Mouse (Mus musculus): ENCODE results near the gene Ngp. TPM values are rescaled to one million over a fixed set of nuclear protein-coding genes. Genes with fewer than 3 reads are reported as not detected.

The Ngp gene
- polyA plus RNA-seq, 1 experiment: 0.15 TPM

DNA sequence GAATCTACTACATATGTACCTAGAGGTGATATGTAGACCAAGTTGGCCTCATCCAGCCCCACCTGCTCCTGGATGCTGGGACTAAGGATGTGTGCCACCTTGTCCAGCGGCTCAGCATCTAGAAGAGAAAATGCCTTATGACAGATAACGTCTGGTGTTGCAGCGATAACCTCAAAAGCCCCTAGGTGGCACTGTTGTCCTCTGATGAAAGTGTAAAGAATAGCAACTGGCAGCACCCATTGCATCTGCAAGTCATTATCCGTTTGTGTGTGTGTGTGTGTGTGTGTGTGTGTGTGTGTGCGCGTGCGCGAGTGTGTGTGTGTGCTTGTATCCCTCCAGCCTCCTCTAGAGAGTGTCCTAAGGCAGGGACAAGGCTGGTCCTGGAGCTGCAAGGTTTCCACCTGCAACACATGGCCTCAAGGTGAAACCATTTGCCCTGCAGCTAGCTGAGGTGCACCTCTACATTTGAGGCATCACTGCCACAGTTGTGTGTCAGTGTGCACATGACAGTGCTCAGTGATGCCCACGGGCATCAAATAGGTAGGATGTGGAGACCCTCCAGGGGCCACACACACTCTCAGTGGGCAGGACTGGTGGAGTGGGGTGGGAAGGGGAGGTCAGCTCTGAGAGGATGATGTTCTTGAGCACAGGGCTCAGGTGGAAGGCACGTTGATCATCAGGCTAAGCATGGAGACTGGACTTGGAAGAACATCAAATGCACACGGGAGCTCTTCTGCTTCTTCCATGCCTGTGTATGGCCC, 29.5 kb downstream of the Ngp start:
- TF ChIP-seq TAL1 (IDR thresholded peaks at IDR 0.05; ENCODE audit: low read length) (no peak), GATA1 (IDR thresholded peaks at IDR 0.05; ENCODE audit: low read length) (no peak)
- peaks cover 3% of the 10 kb centered on the region; the same call in 1 of the 2 replicates for H3K4me1 ChIP-seq (ENCODE audit: control insufficient read depth)
- H3K4me3 ChIP-seq (replicated peaks): no peak overlapping the region
- peaks cover 13% of the 10 kb centered on the region for H3K36me3 ChIP-seq (ENCODE audit: control insufficient read depth)
- H3K27me3 ChIP-seq (ENCODE audit: control insufficient read depth): no peaks in the 10 kb centered on the region
- no peaks in the 10 kb centered on the region for H3K9me3 ChIP-seq (ENCODE audit: control insufficient read depth, low read length)

DNA sequence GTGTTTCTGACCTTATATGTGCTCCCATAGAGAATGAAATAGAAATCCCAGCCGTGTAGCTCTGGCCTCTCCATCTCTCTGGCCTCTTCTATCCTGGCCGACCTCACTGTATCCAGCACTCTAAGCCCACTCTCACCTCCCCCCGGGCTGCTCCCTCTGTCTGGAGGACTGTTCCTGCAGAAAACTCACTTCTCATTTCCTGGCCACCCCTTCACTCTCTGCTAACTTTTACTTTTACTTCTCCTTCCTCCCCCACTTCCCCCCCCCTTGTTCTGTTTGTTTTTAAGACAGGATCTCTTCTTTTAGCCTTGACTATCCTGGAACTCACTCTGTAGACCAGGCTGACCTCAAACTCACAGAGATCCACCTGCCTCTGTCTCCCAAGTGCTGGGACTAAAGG, 33.0 kb downstream of the Ngp start:
- no peak for TF ChIP-seq GATA1 (IDR thresholded peaks at IDR 0.05; ENCODE audit: low read length)
- TF ChIP-seq TAL1 (IDR thresholded peaks at IDR 0.05; ENCODE audit: low read length): no peak
- Histone ChIP-seq H3K4me3 (replicated peaks) (no peak overlapping the region), H3K27me3 (ENCODE audit: control insufficient read depth) (no peaks in the 10 kb centered on the region), H3K36me3 (ENCODE audit: control insufficient read depth) (peaks cover 12% of the 10 kb centered on the region), H3K4me1 (ENCODE audit: control insufficient read depth) (peaks cover 3% of the 10 kb centered on the region; the same call in 1 of the 2 replicates), H3K9me3 (ENCODE audit: control insufficient read depth, low read length) (no peaks in the 10 kb centered on the region)

GRCm38 (mm10) chr9:110457926-110458325, 38.4 kb downstream of the Ngp start:
- peaks cover 2% of the 10 kb centered on the region for H3K36me3 ChIP-seq (ENCODE audit: control insufficient read depth)
- TF ChIP-seq GATA1 (IDR thresholded peaks at IDR 0.05; ENCODE audit: low read length) (no peak), TAL1 (IDR thresholded peaks at IDR 0.05; ENCODE audit: low read length) (no peak)
- H3K9me3 ChIP-seq (ENCODE audit: control insufficient read depth, low read length): no peaks in the 10 kb centered on the region
- H3K4me3 ChIP-seq (replicated peaks): no peak overlapping the region
- no peaks in the 10 kb centered on the region for H3K27me3 ChIP-seq (ENCODE audit: control insufficient read depth)
- peaks cover 15% of the 10 kb centered on the region for H3K4me1 ChIP-seq (ENCODE audit: control insufficient read depth)

- Histone ChIP-seq H3K36me3 (ENCODE audit: control insufficient read depth) (peaks cover 2% of the 10 kb centered on the region), H3K9me3 (ENCODE audit: control insufficient read depth, low read length) (no peaks in the 10 kb centered on the region), H3K4me3 (replicated peaks) (no peak overlapping the region), H3K4me1 (ENCODE audit: control insufficient read depth) (peaks cover 21% of the 10 kb centered on the region), H3K27me3 (ENCODE audit: control insufficient read depth) (no peaks in the 10 kb centered on the region)
- no peak for TF ChIP-seq GATA1 (IDR thresholded peaks at IDR 0.05; ENCODE audit: low read length)
- TF ChIP-seq TAL1 (IDR thresholded peaks at IDR 0.05; ENCODE audit: low read length): no peak
Measured at GRCm38 (mm10) chr9:110459145-110459727, 39.7 kb downstream of the Ngp start.

- no peaks in the 10 kb centered on the region for H3K9me3 ChIP-seq (ENCODE audit: control insufficient read depth, low read length)
- H3K36me3 ChIP-seq (ENCODE audit: control insufficient read depth): no peaks in the 10 kb centered on the region
- no peaks in the 10 kb centered on the region for H3K27me3 ChIP-seq (ENCODE audit: control insufficient read depth)
- no peak overlapping the region for H3K4me3 ChIP-seq (replicated peaks)
- H3K4me1 ChIP-seq (ENCODE audit: control insufficient read depth): peaks cover 21% of the 10 kb centered on the region
- TF ChIP-seq GATA1 (IDR thresholded peaks at IDR 0.05; ENCODE audit: low read length) (no peak), TAL1 (IDR thresholded peaks at IDR 0.05; ENCODE audit: low read length) (no peak)
Measured at GRCm38 (mm10) chr9:110460884-110461815, 41.6 kb downstream of the Ngp start.

DNA sequence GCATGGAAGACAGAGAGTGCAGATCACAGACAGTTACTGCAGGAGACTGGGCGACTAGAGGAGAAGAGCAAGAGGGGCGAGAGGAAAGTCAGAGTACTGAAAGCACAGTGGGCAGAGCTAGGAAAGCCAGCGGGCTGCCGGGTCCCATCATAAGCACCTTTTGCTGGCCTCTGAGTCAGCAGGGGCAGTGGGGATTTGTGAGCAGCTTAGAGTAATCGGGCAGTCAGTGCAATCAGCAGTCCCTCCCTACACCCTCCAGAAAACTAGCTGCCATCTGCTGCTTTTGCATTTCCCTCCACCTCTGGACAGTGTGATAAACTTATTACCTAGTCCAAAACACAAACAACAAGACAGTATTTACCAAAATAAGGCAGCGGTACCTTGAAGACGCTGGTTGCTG, 42.8 kb downstream of the Ngp start:
- Histone ChIP-seq H3K27me3 (ENCODE audit: control insufficient read depth) (no peaks in the 10 kb centered on the region), H3K4me1 (ENCODE audit: control insufficient read depth) (peaks cover 21% of the 10 kb centered on the region), H3K9me3 (ENCODE audit: control insufficient read depth, low read length) (no peaks in the 10 kb centered on the region), H3K4me3 (replicated peaks) (no peak overlapping the region), H3K36me3 (ENCODE audit: control insufficient read depth) (no peaks in the 10 kb centered on the region)
- no peak for TF ChIP-seq GATA1 (IDR thresholded peaks at IDR 0.05; ENCODE audit: low read length)
- no peak for TF ChIP-seq TAL1 (IDR thresholded peaks at IDR 0.05; ENCODE audit: low read length)

DNA sequence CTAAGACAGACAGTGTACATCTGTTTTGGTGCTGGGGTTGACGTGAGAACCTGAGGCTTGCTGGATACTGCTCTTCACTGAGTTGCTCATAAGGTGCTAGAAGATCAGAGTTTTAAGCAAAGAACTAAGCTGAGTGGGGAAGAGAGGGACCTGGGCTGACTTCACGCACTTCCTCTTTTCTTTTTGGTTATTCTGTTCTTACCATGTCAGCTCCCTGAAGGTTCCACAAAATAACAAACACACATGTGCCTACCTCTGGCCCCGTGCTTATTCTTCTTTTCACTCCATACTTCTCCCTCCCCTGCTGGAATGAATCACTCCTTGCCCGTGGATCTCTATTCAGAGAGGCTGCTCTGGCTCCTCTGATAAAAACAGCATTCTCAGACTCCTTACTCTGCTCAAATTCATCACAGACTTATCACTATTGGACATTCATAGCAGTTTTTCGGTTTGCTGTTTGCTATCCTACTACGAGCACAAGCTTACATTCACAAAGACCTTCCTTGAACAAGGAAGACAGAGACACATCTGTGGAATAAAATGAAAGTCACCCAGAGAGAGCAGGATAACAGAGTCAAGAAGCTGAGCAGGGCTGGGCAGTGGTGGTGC, 44.5 kb downstream of the Ngp start:
- Histone ChIP-seq H3K4me3 (replicated peaks) (no peak overlapping the region), H3K4me1 (ENCODE audit: control insufficient read depth) (peaks cover 21% of the 10 kb centered on the region), H3K27me3 (ENCODE audit: control insufficient read depth) (no peaks in the 10 kb centered on the region), H3K36me3 (ENCODE audit: control insufficient read depth) (no peaks in the 10 kb centered on the region), H3K9me3 (ENCODE audit: control insufficient read depth, low read length) (no peaks in the 10 kb centered on the region)
- no peak for TF ChIP-seq TAL1 (IDR thresholded peaks at IDR 0.05; ENCODE audit: low read length)
- no peak for TF ChIP-seq GATA1 (IDR thresholded peaks at IDR 0.05; ENCODE audit: low read length)

DNA sequence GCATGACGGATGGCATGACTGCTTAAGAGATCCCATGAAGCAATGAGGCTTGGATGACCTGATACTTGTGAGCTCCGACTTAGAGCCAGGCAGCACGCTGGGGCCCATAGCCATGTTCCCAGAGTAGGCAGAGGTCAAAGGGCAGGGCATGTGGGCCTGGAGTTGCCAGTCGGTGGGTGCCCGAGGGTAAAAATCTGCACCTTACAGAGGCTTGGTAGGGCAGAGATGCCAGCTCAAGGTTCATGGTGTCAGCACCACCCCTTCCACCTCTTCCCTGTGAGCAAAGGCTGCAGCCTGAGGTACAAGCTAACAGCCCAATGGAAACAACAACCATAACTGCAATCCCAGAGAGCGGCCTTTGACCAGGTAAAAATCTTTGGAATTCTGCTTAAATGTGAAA, 45.8 kb downstream of the Ngp start:
- H3K9me3 ChIP-seq (ENCODE audit: control insufficient read depth, low read length): no peaks in the 10 kb centered on the region
- no peak overlapping the region for H3K4me3 ChIP-seq (replicated peaks)
- H3K27me3 ChIP-seq (ENCODE audit: control insufficient read depth): no peaks in the 10 kb centered on the region
- TF ChIP-seq GATA1 (IDR thresholded peaks at IDR 0.05; ENCODE audit: low read length) (no peak), TAL1 (IDR thresholded peaks at IDR 0.05; ENCODE audit: low read length) (no peak)
- H3K4me1 ChIP-seq (ENCODE audit: control insufficient read depth): peaks cover 21% of the 10 kb centered on the region
- H3K36me3 ChIP-seq (ENCODE audit: control insufficient read depth): no peaks in the 10 kb centered on the region
